Mouse (Mus musculus) stomach, postnatal 0 days (tissue): ENCODE data around the gene Aldh16a1.

Experiments used
- CTCF ChIP-seq: IDR thresholded peaks from 2 replicates; pipeline ENCODE4 v1.5.1; 2016; ENCODE audit warnings: antibody characterized with exemption, low read depth, mild to moderate bottlenecking, moderate library complexity
- EP300 ChIP-seq: optimal IDR thresholded peaks from 2 replicates; pipeline ENCODE3; 2016; ENCODE audit warnings: antibody characterized with exemption

GRCm38 (mm10) chr7:45165701-45166100 is 11.3 kb upstream of the Aldh16a1 start:
- TF ChIP-seq CTCF = no peak
- no peak for TF ChIP-seq EP300
